In the genomic region with DNA sequence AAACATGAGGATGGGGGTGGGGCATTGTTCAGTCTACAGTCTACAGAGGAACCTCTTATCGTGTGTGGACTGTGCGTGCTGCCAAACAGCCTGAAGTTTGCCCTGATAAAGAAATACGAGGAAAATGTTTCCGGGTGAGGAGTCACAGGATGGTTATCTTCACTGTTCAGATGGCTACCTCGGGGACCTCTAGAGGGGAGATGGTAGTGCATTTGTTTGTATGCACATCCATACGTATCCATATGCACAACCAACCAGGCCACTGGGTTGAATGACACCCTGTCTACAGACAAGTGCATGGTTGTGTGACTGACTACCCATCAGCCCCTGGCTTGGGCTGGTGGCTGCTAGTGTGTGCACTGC, we compare ENCODE assay signal across 14 mouse cellular contexts. TPM values are rescaled to one million over a fixed set of nuclear protein-coding genes. Genes with fewer than 3 reads are reported as not detected.
DNase-seq lines count a peak whose midpoint lies in the region; ATAC-seq and TF ChIP-seq lines count a peak whose summit lies in the region.
"Had no signal": no experiment of that assay in that cellular context is flagged by ENCODE, and none has a peak within 500 bp of the region (broad histone marks: within the 10 kb centered on the region; RNA-seq: fewer than 3 reads in every experiment).

No protein-coding gene starts in this region.

- TF ChIP-seq EP300 in heart, postnatal 0 days (IDR thresholded peaks at IDR 0.05; ENCODE audit: low read depth), result no peak
- TF ChIP-seq EP300 in liver, postnatal 0 days (IDR thresholded peaks at IDR 0.05; ENCODE audit: low read depth), result peak; percentile 93

- no peak overlapping the region for H3K9ac ChIP-seq in heart, postnatal 0 days (replicated peaks; ENCODE audit: low read depth, low read length)
- no peak overlapping the region for H3K9ac ChIP-seq in intestine, embryonic 16.5 days (ENCODE audit: low read depth, low read length)
- no peak overlapping the region for H3K9ac ChIP-seq in liver, postnatal 0 days (replicated peaks)
- H3K9ac ChIP-seq: limb, embryonic 13.5 days had no signal

- H3K27me3 ChIP-seq in heart, postnatal 0 days (ENCODE audit: control insufficient read depth, insufficient read depth, low read length), result no peaks in the 10 kb centered on the region
- H3K27me3 ChIP-seq in intestine, embryonic 16.5 days (replicated peaks; ENCODE audit: control insufficient read depth, insufficient read depth, low read length), result no peaks in the 10 kb centered on the region
- H3K27me3 ChIP-seq in liver, postnatal 0 days (ENCODE audit: insufficient read depth, low read length), result no peaks in the 10 kb centered on the region
- no peaks in the 10 kb centered on the region for H3K27me3 ChIP-seq in forebrain, embryonic 10.5 days (ENCODE audit: poor library complexity, severe bottlenecking)
- H3K27me3 ChIP-seq: limb, embryonic 13.5 days had no signal

- peak; percentile 32; the same call in 1 of the 2 replicates for ATAC-seq in heart, postnatal 0 days (ENCODE audit: insufficient read depth, low read depth)
- ATAC-seq in intestine, embryonic 16.5 days, result peak; percentile 86
- peak; percentile 93 for ATAC-seq in liver, postnatal 0 days

- no peak overlapping the region for H3K4me2 ChIP-seq in heart, postnatal 0 days (ENCODE audit: low read depth, low read length)
- H3K4me2 ChIP-seq in intestine, embryonic 16.5 days (ENCODE audit: low read depth, low read length), result no peak overlapping the region
- H3K4me2 ChIP-seq in liver, postnatal 0 days (ENCODE audit: low read depth, low read length), result 0 out of 2 replicates have a peak overlapping the region, but pooled peaks have one; percentile 11
- H3K4me2 ChIP-seq: limb, embryonic 13.5 days had no signal

- no peaks in the 10 kb centered on the region for H3K9me3 ChIP-seq in heart, postnatal 0 days (replicated peaks; ENCODE audit: control insufficient read depth, low read length)
- H3K9me3 ChIP-seq in intestine, embryonic 16.5 days (ENCODE audit: control insufficient read depth, low read length), result no peaks in the 10 kb centered on the region
- H3K9me3 ChIP-seq in liver, postnatal 0 days (ENCODE audit: low read length), result no peaks in the 10 kb centered on the region
- H3K9me3 ChIP-seq in forebrain, embryonic 10.5 days, result no peaks in the 10 kb centered on the region
- H3K9me3 ChIP-seq: limb, embryonic 13.5 days; midbrain, embryonic 10.5 days had no signal

- peaks cover 51% of the 10 kb centered on the region for H3K36me3 ChIP-seq in heart, postnatal 0 days (replicated peaks; ENCODE audit: control insufficient read depth, insufficient read depth, low read length)
- H3K36me3 ChIP-seq in intestine, embryonic 16.5 days (ENCODE audit: control insufficient read depth, insufficient read depth, low read length), result peaks cover 19% of the 10 kb centered on the region
- H3K36me3 ChIP-seq in liver, postnatal 0 days (replicated peaks; ENCODE audit: insufficient read depth, low read length), result peaks cover 40% of the 10 kb centered on the region
- H3K36me3 ChIP-seq in forebrain, embryonic 10.5 days (replicated peaks), result peaks cover 22% of the 10 kb centered on the region; the same call in 1 of the 2 replicates
- H3K36me3 ChIP-seq: midbrain, embryonic 10.5 days had no signal

- WGBS in heart, postnatal 0 days, result 38% methylated on average over 6 of the region's 6 CpGs
- WGBS in intestine, embryonic 16.5 days, result 61% methylated on average over 6 of the region's 6 CpGs
- 35% methylated on average over 6 of the region's 6 CpGs for WGBS in liver, postnatal 0 days (ENCODE audit: insufficient replicate concordance)
- WGBS in forebrain, embryonic 10.5 days, result 92% methylated on average over 6 of the region's 6 CpGs

- no peak overlapping the region for H3K4me3 ChIP-seq in heart, postnatal 0 days (ENCODE audit: low read depth, low read length)
- no peak overlapping the region for H3K4me3 ChIP-seq in intestine, embryonic 16.5 days (ENCODE audit: low read length)
- no peak overlapping the region for H3K4me3 ChIP-seq in liver, postnatal 0 days (ENCODE audit: low read depth, low read length)
- H3K4me3 ChIP-seq in forebrain, embryonic 10.5 days, result no peak overlapping the region
- H3K4me3 ChIP-seq: gastrocnemius, adult 2 months; limb, embryonic 13.5 days; midbrain, embryonic 10.5 days had no signal

- no peak for DNase-seq in heart, postnatal 0 days (ENCODE audit: low spot score)
- DNase-seq in heart, postnatal 36 days, result no peak
- DNase-seq in c-Kit-negative CD71-positive TER-119-positive erythroid progenitor cells, embryonic 14.5 days (ENCODE audit: low read depth, low spot score), result peak; percentile 50
- peak; percentile 39 for DNase-seq in liver, postnatal 0 days
- DNase-seq in forebrain, embryonic 10.5 days (ENCODE audit: extremely low spot score, low spot score), result no peak
- no peak for DNase-seq in cerebellum, postnatal 10 days
- DNase-seq in retina, postnatal 1 day, result no peak
- DNase-seq: B cell, adult 2 months; gastrocnemius, adult 2 months; thymus, postnatal 14 days had no signal

- intact Hi-C loops in heart, postnatal 36 days (cut with DNase I), result no loop called here

- TF ChIP-seq CTCF in heart, postnatal 0 days (IDR thresholded peaks at IDR 0.05; ENCODE audit: low read depth), result no peak
- no peak for TF ChIP-seq CTCF in liver, postnatal 0 days (IDR thresholded peaks at IDR 0.05; ENCODE audit: low read depth)

- peaks cover 15% of the 10 kb centered on the region for H3K4me1 ChIP-seq in heart, postnatal 0 days (ENCODE audit: control insufficient read depth, insufficient read depth)
- H3K4me1 ChIP-seq in intestine, embryonic 16.5 days (ENCODE audit: control insufficient read depth, insufficient read depth, low read length), result peaks cover 11% of the 10 kb centered on the region; the same call in 1 of the 2 replicates
- peaks cover 18% of the 10 kb centered on the region for H3K4me1 ChIP-seq in liver, postnatal 0 days (ENCODE audit: insufficient read depth)
- H3K4me1 ChIP-seq in forebrain, embryonic 10.5 days, result peaks cover 9% of the 10 kb centered on the region; the same call in 1 of the 2 replicates
- H3K4me1 ChIP-seq: limb, embryonic 13.5 days; midbrain, embryonic 10.5 days had no signal

- no peak overlapping the region for H3K27ac ChIP-seq in heart, postnatal 0 days (ENCODE audit: low read depth)
- H3K27ac ChIP-seq in intestine, embryonic 16.5 days (ENCODE audit: low read length), result no peak overlapping the region
- H3K27ac ChIP-seq in liver, postnatal 0 days (ENCODE audit: low read depth), result peak overlapping the region; percentile 51; the same call in 1 of the 2 replicates
- H3K27ac ChIP-seq in forebrain, embryonic 10.5 days, result no peak overlapping the region
- H3K27ac ChIP-seq: gastrocnemius, adult 2 months; limb, embryonic 13.5 days; midbrain, embryonic 10.5 days had no signal

RNA-seq across cellular contexts. Expression of a gene that starts 22.4 kb away (rescaled TPM):
- 0.31 TPM in 1 of 2 replicates, not detected in the other for total RNA-seq in heart, postnatal 0 days (2014; rRNA removed; ENCODE audit: low replicate concordance)
- polyA plus RNA-seq in heart, postnatal 0 days (2015; fragmentation: Nextera tagmentation; extraction: Ambion mirVana), result 0.05 and 0.07 TPM in 2 replicates
- total RNA-seq in heart, postnatal 36 days (2021), result not detected
- polyA plus RNA-seq in intestine, embryonic 16.5 days (2015; fragmentation: Nextera tagmentation; extraction: Ambion mirVana), result 0.61 and 0.65 TPM in 2 replicates
- not detected in 2 replicates for polyA plus RNA-seq in liver, postnatal 0 days (2015; fragmentation: Nextera tagmentation; extraction: Ambion mirVana)
- 0.11 and 0.15 TPM in 2 replicates for polyA plus RNA-seq in forebrain, embryonic 10.5 days (2016; fragmentation: Nextera tagmentation; extraction: Ambion mirVana)
- polyA plus RNA-seq: heart, embryonic 14.5 days; midbrain, embryonic 10.5 days had no signal

RNA-seq across cellular contexts. Expression of a gene that starts 42.1 kb away (rescaled TPM):
- 33.1 and 33.2 TPM in 2 replicates for total RNA-seq in heart, postnatal 0 days (2014; rRNA removed; ENCODE audit: low replicate concordance)
- polyA plus RNA-seq in heart, postnatal 0 days (2015; fragmentation: Nextera tagmentation; extraction: Ambion mirVana), result 22.5 and 27.0 TPM in 2 replicates
- total RNA-seq in heart, postnatal 36 days (2021), result 10 to 100 TPM in 1 of 2 experiments, 1 to 10 TPM in 1; 9.9 to 12.9 TPM
- polyA plus RNA-seq in intestine, embryonic 16.5 days (2015; fragmentation: Nextera tagmentation; extraction: Ambion mirVana), result 41.0 and 41.7 TPM in 2 replicates
- polyA plus RNA-seq in liver, postnatal 0 days (2015; fragmentation: Nextera tagmentation; extraction: Ambion mirVana), result 9.8 and 10.1 TPM in 2 replicates
- 15.8 and 16.2 TPM in 2 replicates for polyA plus RNA-seq in forebrain, embryonic 10.5 days (2016; fragmentation: Nextera tagmentation; extraction: Ambion mirVana)

RNA-seq across cellular contexts. Expression of a gene that starts 49.2 kb away (rescaled TPM):
- total RNA-seq in heart, postnatal 0 days (2014; rRNA removed; ENCODE audit: low replicate concordance), result 163 and 207 TPM in 2 replicates
- 52.9 and 60.1 TPM in 2 replicates for polyA plus RNA-seq in heart, postnatal 0 days (2015; fragmentation: Nextera tagmentation; extraction: Ambion mirVana)
- 100 to 1,000 TPM; 359 to 393 TPM for total RNA-seq in heart, postnatal 36 days (2021)
- 0.33 and 0.40 TPM in 2 replicates for polyA plus RNA-seq in intestine, embryonic 16.5 days (2015; fragmentation: Nextera tagmentation; extraction: Ambion mirVana)
- 0.16 and 0.47 TPM in 2 replicates for polyA plus RNA-seq in liver, postnatal 0 days (2015; fragmentation: Nextera tagmentation; extraction: Ambion mirVana)
- polyA plus RNA-seq in forebrain, embryonic 10.5 days (2016; fragmentation: Nextera tagmentation; extraction: Ambion mirVana), result 0.10 and 0.15 TPM in 2 replicates

Comparison
In these comparisons a context has a peak if more than half of its experiments do, and no peak if none do; other contexts are left out.
1. ATAC-seq: peak in every context shown above with its lines; median percentile 93 in liver, postnatal 0 days; 86 in intestine, embryonic 16.5 days; 32 in heart, postnatal 0 days.
2. DNase-seq: peak in c-Kit-negative CD71-positive TER-119-positive erythroid progenitor cells, embryonic 14.5 days (single experiment) and liver, postnatal 0 days (single experiment); none in heart, postnatal 0 days (single experiment), heart, postnatal 36 days (0 of 2), forebrain, embryonic 10.5 days (single experiment), cerebellum, postnatal 10 days (0 of 2) and retina, postnatal 1 day (single experiment).
3. RNA of a gene that starts 49.2 kb away (polyA plus RNA-seq): 52.9 to 60.1 TPM in heart, postnatal 0 days; 0.33 to 0.40 TPM in intestine, embryonic 16.5 days, 0.16 to 0.47 TPM in liver, postnatal 0 days and 0.10 to 0.15 TPM in forebrain, embryonic 10.5 days; every median in the first group is over 10 times any median in the second.